Mouse (Mus musculus) heart, adult 2 months (tissue): Measurements from ENCODE around the gene Yaf2. TPM values are rescaled to one million over a fixed set of nuclear protein-coding genes. Genes with fewer than 3 reads are reported as not detected.
A peak's percentile ranks its signal among the peaks of the same experiment; 100 is the strongest.
"Not testable (repeated sequence)": the region's sequence is repeated elsewhere in the genome, so short reads cannot be mapped to it uniquely, and the experiment has no call there.

ENCODE experiments used
- DNase-seq, 2 experiments: peaks; one replicate each; pipeline ENCODE4 v3.0.0; 2021
- H3K27ac ChIP-seq: fragments of 200-600 bp; 2 replicates; pipeline ENCODE4 v1.8.1; 2022
- H3K27me3 ChIP-seq: fragments of 200-500 bp; 2 replicates; pipeline ENCODE4 v1.6.1; 2012; ENCODE audit warnings: mild to moderate bottlenecking, low read length, inconsistent platforms, mixed read lengths; ENCODE audit not compliant: control insufficient read depth, insufficient read depth
- H3K36me3 ChIP-seq: fragments of 200-500 bp; 2 replicates; pipeline ENCODE4 v1.6.1; 2012; ENCODE audit warnings: low read length, inconsistent platforms; ENCODE audit not compliant: control insufficient read depth, insufficient read depth
- H3K4me1 ChIP-seq: fragments of 200-500 bp; 2 replicates; pipeline ENCODE4 v1.6.1; 2011; ENCODE audit warnings: low read length; ENCODE audit not compliant: control insufficient read depth, insufficient read depth
- H3K4me3 ChIP-seq: fragments of 200-600 bp; 2 replicates; pipeline ENCODE4 v1.8.1; 2022
- H3K79me2 ChIP-seq: fragments of 200-500 bp; replicated peaks from 2 replicates; pipeline ENCODE4 v1.6.1; 2012; ENCODE audit warnings: mild to moderate bottlenecking, inconsistent platforms, low read length, moderate library complexity, mixed read lengths; ENCODE audit not compliant: control insufficient read depth, insufficient read depth
- H3K9ac ChIP-seq: fragments of 200-500 bp; 2 replicates; pipeline ENCODE4 v1.6.1; 2012; ENCODE audit warnings: low read depth, mild to moderate bottlenecking, control low read depth, inconsistent platforms, low read length, mixed read lengths
- CTCF ChIP-seq: fragments of 200-600 bp; IDR thresholded peaks from 2 replicates; pipeline ENCODE4 v1.8.1; 2022; ENCODE audit warnings: antibody characterized with exemption, mild to moderate bottlenecking, moderate library complexity
- EP300 ChIP-seq: fragments of 200-500 bp; IDR thresholded peaks from 2 replicates; pipeline ENCODE4 v1.6.1; 2011; ENCODE audit warnings: low read depth, low read length, control low read depth; ENCODE audit not compliant: insufficient read depth
- POLR2A ChIP-seq: fragments of 200-500 bp; IDR thresholded peaks from 2 replicates; pipeline ENCODE4 v1.6.1; 2011; ENCODE audit warnings: mild to moderate bottlenecking, low read depth, low read length, control low read depth; ENCODE audit not compliant: insufficient read depth
- WGBS: fragments of 180-500 bp; shearing (Covaris S2); methylation state at CpG from one replicate; pipeline ENCODE4 v1.1.7; 2018; 5-methylcytosine and 5-hydroxymethylcytosine counted together
- intact Hi-C: fragments of 180-260 bp; cut with DNase I; formaldehyde crosslinking; loops from one replicate; pipeline ENCODE4 v1.15.1; 2025
- polyA plus RNA-seq: library from polyadenylated mRNA; depleted of rRNA; stranded (reverse); fragments of >200 nt; gene quantifications from 2 replicates; pipeline ENCODE4 v1.2.3, GENCODE M21; 2012
- total RNA-seq, 2 experiments: library from RNA; stranded (reverse); gene quantifications; 2 replicates each; pipeline ENCODE4 v1.2.3; 2021

The Yaf2 gene
- total and polyA plus RNA-seq, 3 experiments = 17.8 to 22.0 (median 21.4) TPM

- peak; percentile 65 to 70 for DNase-seq
- H3K4me1 ChIP-seq = no peaks in the 10 kb centered on the region
- H3K36me3 ChIP-seq = peaks cover 3% of the 10 kb centered on the region; the same call in 1 of the 2 replicates
- H3K27ac ChIP-seq = peak overlapping the region; percentile 71
- intact Hi-C loops = loop anchor here (2.0 to 5.0 kb wide), 3 partner anchors 15 to 261 kb away; partner anchors contain the start of genes Pphln1, Prickle1 and Zcrb1
- under 1% methylated on average over 73 of the region's 110 CpGs for WGBS
- H3K9ac ChIP-seq = peak overlapping the region; percentile 81
- H3K27me3 ChIP-seq = no peaks in the 10 kb centered on the region
- peaks cover 2% of the 10 kb centered on the region; the same call in 1 of the 2 replicates for H3K79me2 ChIP-seq
- peak overlapping the region; percentile 57 for H3K4me3 ChIP-seq
- TF ChIP-seq CTCF (no peak), POLR2A (no peak), EP300 (no peak)
These were observed 696 bp downstream of the Yaf2 start for GRCm38 (mm10) chr15:93335821-93336657.

GRCm38 (mm10) chr15:93331256-93331655 lies 5.5 kb downstream of the Yaf2 start:
- H3K27ac ChIP-seq = no peak overlapping the region
- intact Hi-C loops = no loop called here
- 85% methylated on average over 11 of the region's 11 CpGs for WGBS
- peaks cover 8% of the 10 kb centered on the region for H3K36me3 ChIP-seq
- peaks cover 10% of the 10 kb centered on the region for H3K4me1 ChIP-seq
- DNase-seq = no peak
- no peak overlapping the region for H3K4me3 ChIP-seq
- TF ChIP-seq EP300 = no peak
- TF ChIP-seq POLR2A = no peak
- TF ChIP-seq CTCF = no peak
- H3K27me3 ChIP-seq = no peaks in the 10 kb centered on the region
- H3K9ac ChIP-seq = no peak overlapping the region
- H3K79me2 ChIP-seq = peaks cover 11% of the 10 kb centered on the region

- Histone ChIP-seq H3K9ac (no peak overlapping the region), H3K27ac (no peak overlapping the region), H3K79me2 (peaks cover 12% of the 10 kb centered on the region), H3K36me3 (peaks cover 7% of the 10 kb centered on the region), H3K27me3 (no peaks in the 10 kb centered on the region), H3K4me3 (no peak overlapping the region), H3K4me1 (peaks cover 14% of the 10 kb centered on the region)
- intact Hi-C loops = loop anchor here (5.0 kb wide), 1 partner anchor 35 kb away; no protein-coding TSS in a partner anchor
- DNase-seq = no peak
- WGBS = 78% methylated on average over 3 of the region's 3 CpGs
- TF ChIP-seq EP300 (no peak), POLR2A (no peak), CTCF (no peak)
These were observed 9.5 kb downstream of the Yaf2 start for GRCm38 (mm10) chr15:93327235-93327634.

GRCm38 (mm10) chr15:93326651-93327050 lies 10.1 kb downstream of the Yaf2 start:
- WGBS = 45% methylated on average over 10 of the region's 10 CpGs
- Histone ChIP-seq H3K9ac (peak overlapping the region; percentile 33; the same call in 1 of the 2 replicates), H3K4me1 (peaks cover 14% of the 10 kb centered on the region), H3K27ac (peak overlapping the region; percentile 11; the same call in 1 of the 2 replicates), H3K36me3 (peaks cover 7% of the 10 kb centered on the region), H3K4me3 (no peak overlapping the region), H3K27me3 (no peaks in the 10 kb centered on the region), H3K79me2 (peaks cover 12% of the 10 kb centered on the region)
- intact Hi-C loops = loop anchor here (5.0 kb wide), 1 partner anchor 34 kb away; no protein-coding TSS in a partner anchor
- peak in 1 of 2 experiments; percentile 15 for DNase-seq
- no peak for TF ChIP-seq EP300
- TF ChIP-seq CTCF = no peak
- TF ChIP-seq POLR2A = no peak

- no peak overlapping the region for H3K4me3 ChIP-seq
- H3K4me1 ChIP-seq = peaks cover 14% of the 10 kb centered on the region
- intact Hi-C loops = loop anchor here (5.0 kb wide), 1 partner anchor 33 kb away; no protein-coding TSS in a partner anchor
- no peak for DNase-seq
- no peak overlapping the region for H3K27ac ChIP-seq
- peaks cover 13% of the 10 kb centered on the region for H3K79me2 ChIP-seq
- H3K9ac ChIP-seq = no peak overlapping the region
- WGBS = 47% methylated on average over 5 of the region's 5 CpGs
- H3K36me3 ChIP-seq = peaks cover 7% of the 10 kb centered on the region
- no peaks in the 10 kb centered on the region for H3K27me3 ChIP-seq
- TF ChIP-seq CTCF (no peak), POLR2A (no peak), EP300 (no peak)
These were observed 11.4 kb downstream of the Yaf2 start for GRCm38 (mm10) chr15:93325360-93325759.

- peak overlapping the region; percentile 57 for H3K27ac ChIP-seq
- intact Hi-C loops = no loop called here
- peak; percentile 31 to 56 for DNase-seq
- 17% methylated on average over 1 of the region's 1 CpGs for WGBS
- H3K27me3 ChIP-seq = no peaks in the 10 kb centered on the region
- no peak overlapping the region for H3K9ac ChIP-seq
- peak; percentile 33 for TF ChIP-seq CTCF
- TF ChIP-seq POLR2A = no peak
- peak; percentile 81 for TF ChIP-seq EP300
- no peak overlapping the region for H3K4me3 ChIP-seq
- peaks cover 8% of the 10 kb centered on the region for H3K79me2 ChIP-seq
- H3K36me3 ChIP-seq = peaks cover 3% of the 10 kb centered on the region
- H3K4me1 ChIP-seq = peaks cover 6% of the 10 kb centered on the region
These were observed 18.0 kb downstream of the Yaf2 start for GRCm38 (mm10) chr15:93318781-93319180.

GRCm38 (mm10) chr15:93310304-93310703 lies 26.4 kb downstream of the Yaf2 start:
- H3K9ac ChIP-seq, intact Hi-C loops, H3K4me1 ChIP-seq, H3K36me3 ChIP-seq, H3K27me3 ChIP-seq, DNase-seq, H3K4me3 ChIP-seq, H3K27ac ChIP-seq: not testable (repeated sequence)
- 99% methylated on average over 4 of the region's 4 CpGs for WGBS
- H3K79me2 ChIP-seq = peaks cover 10% of the 10 kb centered on the region
